10 mouse cellular contexts compared by ENCODE assay signal in the genomic region with DNA sequence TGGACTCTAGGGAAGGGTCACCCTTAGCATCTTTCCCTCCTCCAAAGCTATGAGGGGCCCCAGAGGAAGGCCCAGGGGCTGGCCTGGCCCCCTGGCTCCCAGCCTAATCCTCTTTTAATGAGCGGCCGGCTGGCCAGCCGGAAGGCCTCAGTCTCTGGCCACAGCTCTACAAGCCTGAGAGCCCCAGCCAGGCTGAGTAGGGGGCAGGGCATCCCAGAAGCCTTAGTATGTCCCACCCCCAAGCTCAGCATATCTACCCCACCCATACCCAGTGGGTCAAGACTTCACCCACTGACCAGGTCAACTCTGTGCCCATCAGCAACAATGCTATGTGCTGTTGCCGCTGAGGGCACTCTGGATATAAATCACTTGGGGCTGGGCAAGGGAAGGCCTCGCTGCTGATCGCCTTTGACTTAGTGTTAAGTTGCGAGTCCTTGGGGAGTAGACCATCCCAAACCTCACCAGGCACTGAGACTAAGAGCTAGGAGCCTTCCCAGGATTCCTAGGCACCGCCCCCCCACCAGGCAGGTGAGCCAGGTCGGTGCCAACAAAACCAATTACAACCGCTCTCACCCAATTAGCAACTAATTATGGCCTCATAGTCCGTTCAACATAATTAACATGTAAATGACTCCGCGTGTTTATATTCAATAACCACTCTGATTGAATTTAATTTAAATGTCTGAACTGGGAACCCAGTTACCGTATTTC. TPM values are rescaled to one million over a fixed set of nuclear protein-coding genes. Genes with fewer than 3 reads are reported as not detected.
DNase-seq lines count a peak whose midpoint lies in the region; ATAC-seq lines count a peak whose summit lies in the region.
"Had no signal": no experiment of that assay in that cellular context is flagged by ENCODE, and none has a peak within 500 bp of the region (broad histone marks: within the 10 kb centered on the region; RNA-seq: fewer than 3 reads in every experiment).

No protein-coding gene starts in this region.

- H3K36me3 ChIP-seq in heart, embryonic 13.5 days = no peaks in the 10 kb centered on the region
- no peaks in the 10 kb centered on the region for H3K36me3 ChIP-seq in hindbrain, embryonic 11.5 days (ENCODE audit: control insufficient read depth, insufficient read depth, low read length)
- H3K36me3 ChIP-seq in midbrain, embryonic 14.5 days (ENCODE audit: control insufficient read depth, insufficient read depth, low read length) = peaks cover 24% of the 10 kb centered on the region

- H3K4me2 ChIP-seq in heart, embryonic 13.5 days = no peak overlapping the region
- H3K4me2 ChIP-seq in hindbrain, embryonic 11.5 days (replicated peaks; ENCODE audit: low read depth, low read length) = no peak overlapping the region
- H3K4me2 ChIP-seq in midbrain, embryonic 14.5 days (ENCODE audit: low read length) = peak overlapping the region; percentile 35

- ATAC-seq in heart, embryonic 13.5 days (ENCODE audit: extremely low read depth, insufficient number of reproducible peaks, low FRiP score, low TSS enrichment) = no peak
- no peak for ATAC-seq in hindbrain, embryonic 11.5 days (ENCODE audit: low FRiP score)
- no peak for ATAC-seq in midbrain, embryonic 14.5 days (ENCODE audit: low FRiP score, low TSS enrichment)

- peak overlapping the region; percentile 12; the same call in 1 of the 2 replicates for H3K9ac ChIP-seq in heart, embryonic 13.5 days
- no peak overlapping the region for H3K9ac ChIP-seq in hindbrain, embryonic 11.5 days (ENCODE audit: low read depth, low read length)
- H3K9ac ChIP-seq in midbrain, embryonic 14.5 days (replicated peaks; ENCODE audit: low read length) = peak overlapping the region; percentile 44; the same call in 1 of the 2 replicates

- H3K27me3 ChIP-seq in heart, embryonic 13.5 days (replicated peaks) = no peaks in the 10 kb centered on the region
- H3K27me3 ChIP-seq in hindbrain, embryonic 11.5 days (ENCODE audit: control insufficient read depth, insufficient read depth, low read length) = 0 out of 2 replicates have a peak, but pooled peaks cover 4% of the 10 kb centered on the region
- H3K27me3 ChIP-seq in midbrain, embryonic 14.5 days (ENCODE audit: control insufficient read depth, insufficient read depth, low read length) = no peaks in the 10 kb centered on the region

- no peak overlapping the region for H3K4me3 ChIP-seq in heart, embryonic 13.5 days
- H3K4me3 ChIP-seq in hindbrain, embryonic 11.5 days (ENCODE audit: low read depth, low read length) = no peak overlapping the region
- H3K4me3 ChIP-seq in midbrain, embryonic 14.5 days (replicated peaks; ENCODE audit: low read depth, low read length) = no peak overlapping the region
- H3K4me3 ChIP-seq: megakaryocyte, embryonic 14.5 days had no signal

- no peak overlapping the region; the same call in 1 of the 2 replicates for H3K27ac ChIP-seq in heart, embryonic 13.5 days (replicated peaks)
- peak overlapping the region; percentile 19; the same call in 1 of the 2 replicates for H3K27ac ChIP-seq in hindbrain, embryonic 11.5 days (ENCODE audit: low read depth, low read length)
- H3K27ac ChIP-seq in midbrain, embryonic 14.5 days (replicated peaks; ENCODE audit: low read depth, low read length) = peak overlapping the region; percentile 55; the same call in 1 of the 2 replicates

- no peak for DNase-seq in heart, adult 8-10 months (ENCODE audit: low spot score)
- DNase-seq in embryo, embryonic 10 days (ENCODE audit: low spot score) = peak; percentile 63
- DNase-seq in hindbrain, embryonic 11.5 days (ENCODE audit: low spot score) = peak; percentile 30
- peak; percentile 47 for DNase-seq in midbrain, embryonic 14.5 days
- DNase-seq in adrenal gland, postnatal 36 days = no peak
- no peak for DNase-seq in adrenal gland, adult 18-20 months (ENCODE audit: low spot score in 2 of 2)
- DNase-seq in left cerebral cortex, postnatal 36 days (ENCODE audit: low spot score in 2 of 2) = no peak
- DNase-seq: adrenal gland, adult 2 months had no signal

- peaks cover 84% of the 10 kb centered on the region for H3K4me1 ChIP-seq in heart, embryonic 13.5 days
- peaks cover 40% of the 10 kb centered on the region for H3K4me1 ChIP-seq in hindbrain, embryonic 11.5 days (replicated peaks; ENCODE audit: control insufficient read depth, insufficient read depth, low read length)
- H3K4me1 ChIP-seq in midbrain, embryonic 14.5 days (ENCODE audit: control insufficient read depth, insufficient read depth, low read length) = peaks cover 66% of the 10 kb centered on the region

- H3K9me3 ChIP-seq in heart, embryonic 13.5 days = no peaks in the 10 kb centered on the region
- H3K9me3 ChIP-seq in hindbrain, embryonic 11.5 days (ENCODE audit: control insufficient read depth, low read length) = no peaks in the 10 kb centered on the region
- H3K9me3 ChIP-seq in midbrain, embryonic 14.5 days (ENCODE audit: control insufficient read depth, low read length) = no peaks in the 10 kb centered on the region
- H3K9me3 ChIP-seq: megakaryocyte, embryonic 14.5 days had no signal

- intact Hi-C loops in left cerebral cortex, postnatal 36 days (cut with DNase I) = no loop called here

- 38% methylated on average over 14 of the region's 14 CpGs for WGBS in heart, embryonic 13.5 days
- WGBS in hindbrain, embryonic 11.5 days = 9% methylated on average over 14 of the region's 14 CpGs
- WGBS in midbrain, embryonic 14.5 days = 7% methylated on average over 14 of the region's 14 CpGs

RNA-seq across cellular contexts. Expression of a gene that starts 12.3 kb away (rescaled TPM):
- 4.5 and 6.3 TPM in 2 replicates for polyA plus RNA-seq in heart, embryonic 13.5 days (2015; fragmentation: Nextera tagmentation; extraction: Ambion mirVana)
- 10 to 100 TPM; 11.9 to 16.5 (median 14.3) TPM for total RNA-seq in heart, adult 8-10 months (2022)
- polyA plus RNA-seq in hindbrain, embryonic 11.5 days (2014; fragmentation: Nextera tagmentation; extraction: Ambion mirVana) = 10.7 and 12.0 TPM in 2 replicates
- 34.0 and 37.0 TPM in 2 replicates for polyA plus RNA-seq in midbrain, embryonic 14.5 days (2014; fragmentation: Nextera tagmentation; extraction: Ambion mirVana)
- total RNA-seq in adrenal gland, postnatal 36 days (2021) = 10 to 100 TPM; 22.6 to 41.3 TPM
- total RNA-seq in adrenal gland, adult 18-20 months (2021) = 10 to 100 TPM; 30.2 to 34.1 TPM
- 10 to 100 TPM; 16.6 to 17.2 TPM for total RNA-seq in left cerebral cortex, postnatal 36 days (2021)

RNA-seq across cellular contexts. Expression of a gene that starts 18.5 kb away (rescaled TPM):
- 0.90 and 1.3 TPM in 2 replicates for polyA plus RNA-seq in heart, embryonic 13.5 days (2015; fragmentation: Nextera tagmentation; extraction: Ambion mirVana)
- not detected for total RNA-seq in heart, adult 8-10 months (2022)
- polyA plus RNA-seq in hindbrain, embryonic 11.5 days (2014; fragmentation: Nextera tagmentation; extraction: Ambion mirVana) = 0.84 and 1.2 TPM in 2 replicates
- polyA plus RNA-seq in midbrain, embryonic 14.5 days (2014; fragmentation: Nextera tagmentation; extraction: Ambion mirVana) = 0.97 and 2.0 TPM in 2 replicates
- total RNA-seq in adrenal gland, postnatal 36 days (2021) = not detected
- total RNA-seq in adrenal gland, adult 18-20 months (2021) = under 1 TPM; 0.22 to 0.56 TPM
- 1 to 10 TPM in 1 of 2 experiments, under 1 TPM in 1; 0.41 to 1.2 TPM for total RNA-seq in left cerebral cortex, postnatal 36 days (2021)

RNA-seq across cellular contexts. Expression of a gene that starts 28.6 kb away (rescaled TPM):
- polyA plus RNA-seq in heart, embryonic 13.5 days (2015; fragmentation: Nextera tagmentation; extraction: Ambion mirVana) = 2.8 and 2.9 TPM in 2 replicates
- 10 to 100 TPM; 62.8 to 91.0 (median 81.6) TPM for total RNA-seq in heart, adult 8-10 months (2022)
- polyA plus RNA-seq in hindbrain, embryonic 11.5 days (2014; fragmentation: Nextera tagmentation; extraction: Ambion mirVana) = 8.0 and 9.8 TPM in 2 replicates
- polyA plus RNA-seq in midbrain, embryonic 14.5 days (2014; fragmentation: Nextera tagmentation; extraction: Ambion mirVana) = 20.4 and 31.9 TPM in 2 replicates
- total RNA-seq in adrenal gland, postnatal 36 days (2021) = 1 to 10 TPM in 1 of 2 experiments, under 1 TPM in 1; 0.30 to 1.0 TPM
- total RNA-seq in adrenal gland, adult 18-20 months (2021) = under 1 TPM; 0.33 to 0.64 TPM
- total RNA-seq in left cerebral cortex, postnatal 36 days (2021) = 10 to 100 TPM; 66.3 to 66.8 TPM

Comparison
In these comparisons a context has a peak if more than half of its experiments do, and no peak if none do; other contexts are left out.
1. DNase-seq: peak in embryo, embryonic 10 days (single experiment), hindbrain, embryonic 11.5 days (single experiment) and midbrain, embryonic 14.5 days (single experiment); none in heart, adult 8-10 months (single experiment), adrenal gland, postnatal 36 days (0 of 2), adrenal gland, adult 18-20 months (0 of 2) and left cerebral cortex, postnatal 36 days (0 of 2).
2. RNA of a gene that starts 28.6 kb away (total RNA-seq): 62.8 to 91.0 TPM in heart, adult 8-10 months and 66.3 to 66.8 TPM in left cerebral cortex, postnatal 36 days; 0.30 to 1.0 TPM in adrenal gland, postnatal 36 days and 0.33 to 0.64 TPM in adrenal gland, adult 18-20 months; every median in the first group is over 10 times any median in the second.